Mouse (Mus musculus) testis, adult 2 months (tissue): ENCODE measurements around the gene Gfra1.

Experiments
- CTCF ChIP-seq: fragments of 200-500 bp; IDR thresholded peaks from 2 replicates; pipeline ENCODE4 v1.5.1; 2012; ENCODE audit warnings: low read depth, mild to moderate bottlenecking, inconsistent platforms, low read length, moderate library complexity; ENCODE audit not compliant: control insufficient read depth, insufficient read depth, insufficient replicate concordance
- POLR2A ChIP-seq: fragments of 200-500 bp; IDR thresholded peaks from 2 replicates; pipeline ENCODE4 v1.6.1; 2012; ENCODE audit warnings: low read depth, mild to moderate bottlenecking, inconsistent platforms, low read length, moderate library complexity; ENCODE audit not compliant: control insufficient read depth

DNA sequence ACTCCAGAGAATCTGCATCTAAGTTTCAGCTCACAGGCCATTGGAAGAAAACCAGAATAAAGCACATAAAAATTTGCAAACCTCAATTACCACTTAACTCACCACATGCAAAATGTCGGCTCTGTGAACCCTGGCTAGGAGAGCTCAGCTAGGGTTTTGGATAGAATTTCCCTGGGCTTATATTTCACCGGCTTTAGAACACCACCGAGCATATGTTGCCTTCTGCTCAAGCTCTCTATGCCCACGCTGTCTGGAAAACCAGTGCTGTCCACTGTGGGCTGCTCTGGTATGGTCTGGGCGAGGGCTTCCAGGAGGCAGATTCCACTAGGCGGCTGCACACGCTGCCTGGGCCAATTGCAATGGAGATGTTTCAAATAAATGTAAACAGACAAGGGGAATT, 154.6 kb downstream of the Gfra1 start:
- TF ChIP-seq POLR2A: no peak
- no peak for TF ChIP-seq CTCF
